Mouse (Mus musculus): ENCODE results near the gene Ndufc2.
A peak's percentile ranks its signal among the peaks of the same experiment; 100 is the strongest.
"Not testable (repeated sequence)": the region's sequence is repeated elsewhere in the genome, so short reads cannot be mapped to it uniquely, and the experiment has no call there.

Ndufc2 gene

GRCm38 (mm10) chr7:97427778-97428420, 28.1 kb downstream of the Ndufc2 start:
- DNase-seq: no peak

- peak; percentile 88 for DNase-seq
These were observed 29.9 kb downstream of the Ndufc2 start for GRCm38 (mm10) chr7:97429705-97430104.

GRCm38 (mm10) chr7:97433517-97433916, 33.7 kb downstream of the Ndufc2 start:
- DNase-seq: not testable (repeated sequence)

DNA sequence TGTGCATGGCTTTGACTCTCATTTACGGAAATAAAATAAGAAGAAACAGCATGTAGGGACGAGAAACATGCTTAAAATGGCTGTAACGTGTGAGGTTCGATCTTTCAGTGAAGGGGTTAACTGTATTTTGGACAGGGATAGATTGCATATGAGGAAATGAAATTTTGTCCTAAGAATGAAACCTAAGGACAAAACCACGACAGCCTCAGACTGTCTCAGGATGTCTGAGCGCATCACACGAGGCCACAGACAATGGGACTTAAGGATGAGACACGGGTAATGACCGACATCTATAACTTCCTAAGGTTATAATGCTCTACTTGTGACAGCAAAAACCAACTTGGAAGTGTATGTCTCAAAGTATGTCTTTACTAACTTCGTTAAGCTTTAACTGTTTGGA, 34.7 kb downstream of the Ndufc2 start:
- DNase-seq: no peak

GRCm38 (mm10) chr7:97438986-97439385, 39.2 kb downstream of the Ndufc2 start:
- DNase-seq: no peak

GRCm38 (mm10) chr7:97446171-97446925, 46.5 kb downstream of the Ndufc2 start:
- peak; percentile 96 for DNase-seq

GRCm38 (mm10) chr7:97447050-97447531, 47.3 kb downstream of the Ndufc2 start:
- no peak for DNase-seq

DNA sequence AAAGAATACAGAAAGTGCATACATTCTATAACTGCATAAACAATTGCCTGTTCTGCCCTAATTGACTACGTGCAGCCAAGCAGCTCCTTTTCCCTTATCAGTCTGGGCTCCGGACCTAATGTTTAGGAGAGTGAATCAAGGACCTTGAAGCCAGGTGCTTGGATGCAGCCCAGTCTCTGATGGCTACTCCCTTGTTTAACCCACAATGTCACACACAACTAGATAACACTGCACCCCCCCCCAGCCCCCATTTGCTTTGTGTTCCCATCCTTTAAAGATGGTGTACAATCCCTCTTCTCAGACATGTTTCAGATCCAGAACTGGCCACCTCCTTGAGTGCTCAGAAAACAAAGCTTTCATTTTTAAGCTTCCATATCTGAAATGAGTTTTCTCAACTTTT, 51.2 kb downstream of the Ndufc2 start, which contains the start of gene Kctd14:
Gene Kctd14 (plus strand): TSS at position 301 of the 400 bp plus-strand sequence.
- not testable (repeated sequence) for DNase-seq

DNA sequence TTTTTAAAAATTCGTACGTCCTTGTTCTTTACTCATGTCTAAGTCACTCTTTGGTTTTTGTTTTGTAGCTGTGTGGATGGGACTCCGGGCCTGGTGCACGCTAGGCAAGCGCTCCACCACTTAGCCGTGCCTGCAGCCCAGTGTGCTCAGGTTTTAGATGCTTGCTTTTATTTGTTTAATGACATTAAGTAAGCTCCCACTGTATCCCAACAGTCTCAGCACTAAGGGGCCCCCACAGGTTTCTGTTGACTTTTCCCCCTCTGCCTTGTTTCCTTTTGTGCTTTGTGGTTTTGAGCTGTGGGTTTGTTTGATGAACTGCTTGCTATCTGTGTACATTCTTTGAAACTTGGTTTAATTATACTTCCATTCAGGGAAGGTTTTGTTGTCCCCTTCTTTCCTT, 52.4 kb downstream of the Ndufc2 start:
- DNase-seq: no peak

- DNase-seq: peak; percentile 28
These were observed 53.5 kb downstream of the Ndufc2 start for GRCm38 (mm10) chr7:97453141-97453921.

DNA sequence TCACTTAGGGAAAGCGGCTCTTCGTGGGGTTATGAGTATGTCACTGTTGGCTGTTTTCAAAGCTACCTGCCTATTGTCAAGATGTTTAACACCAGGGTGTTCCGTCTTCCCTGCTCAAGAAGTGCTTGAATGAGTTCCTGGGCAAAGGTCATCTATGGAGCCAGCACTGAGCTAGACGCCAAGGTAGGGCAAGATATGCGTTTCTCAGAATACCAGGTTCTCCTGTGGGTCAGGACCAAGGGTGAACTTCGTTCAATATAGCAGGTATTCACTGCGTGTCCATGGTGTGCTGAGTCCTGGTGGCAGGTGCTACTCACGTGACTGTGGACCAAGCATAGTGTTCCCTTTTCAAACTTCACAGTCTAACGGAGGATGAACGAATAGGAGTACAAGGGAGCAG, 55.0 kb downstream of the Ndufc2 start:
- DNase-seq: no peak

DNA sequence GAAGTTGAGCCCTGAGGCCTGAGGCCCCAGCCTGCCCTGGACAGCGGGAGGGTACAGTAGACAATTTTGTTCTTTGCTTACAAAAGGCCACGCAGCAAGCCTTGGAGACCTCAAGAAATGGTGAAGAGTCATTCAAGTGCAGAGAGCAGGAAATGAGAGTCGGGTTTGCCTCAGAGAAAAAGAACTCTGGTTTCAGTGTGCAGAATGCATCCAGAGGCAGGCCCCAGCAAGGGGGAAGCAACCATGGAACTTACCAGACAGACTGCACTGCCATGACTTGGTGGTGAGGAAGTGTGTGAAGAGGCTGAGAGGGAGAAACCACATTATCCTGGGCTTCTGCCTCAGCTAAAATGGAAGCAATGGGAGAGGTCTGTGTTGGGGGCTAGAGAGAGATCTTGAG, 55.8 kb downstream of the Ndufc2 start:
- DNase-seq: no peak

All from retina, postnatal 1 day (tissue).